Mouse (Mus musculus) cerebellum, adult 18-20 months (tissue): Measurements from ENCODE around the gene Glrx5.

ENCODE experiments used
- DNase-seq, 2 experiments: peaks; one replicate each; pipeline ENCODE4 v3.0.0; 2021

The Glrx5 gene

GRCm38 (mm10) chr12:105032147-105032831, at the start of gene Glrx5:
TSS of gene Glrx5 (plus strand) at chr12:105032688.
- DNase-seq, result peak; percentile 96 to 100

GRCm38 (mm10) chr12:104983476-104983875, 49.0 kb upstream of the Glrx5 start:
- no peak for DNase-seq

- DNase-seq, result no peak
These were observed 47.4 kb upstream of the Glrx5 start for GRCm38 (mm10) chr12:104985088-104985487.

GRCm38 (mm10) chr12:104986001-104986400, 46.5 kb upstream of the Glrx5 start:
- DNase-seq, result no peak

- no peak for DNase-seq
These were observed 45.7 kb upstream of the Glrx5 start for GRCm38 (mm10) chr12:104986781-104987180.

- DNase-seq, result no peak
These were observed 44.6 kb upstream of the Glrx5 start for GRCm38 (mm10) chr12:104987936-104988335.

GRCm38 (mm10) chr12:104990741-104991454, 41.6 kb upstream of the Glrx5 start:
- no peak for DNase-seq

- DNase-seq, result no peak
These were observed 40.3 kb upstream of the Glrx5 start for GRCm38 (mm10) chr12:104992123-104992741.

- DNase-seq, result no peak
These were observed 39.6 kb upstream of the Glrx5 start for GRCm38 (mm10) chr12:104992838-104993237.

GRCm38 (mm10) chr12:104995259-104995876, 37.1 kb upstream of the Glrx5 start:
- no peak for DNase-seq

- no peak for DNase-seq
These were observed 36.3 kb upstream of the Glrx5 start for GRCm38 (mm10) chr12:104996012-104996728.

GRCm38 (mm10) chr12:104997159-104997558, 35.3 kb upstream of the Glrx5 start:
- DNase-seq, result no peak

- DNase-seq, result no peak
These were observed 34.7 kb upstream of the Glrx5 start for GRCm38 (mm10) chr12:104997641-104998293.

- no peak for DNase-seq
These were observed 33.9 kb upstream of the Glrx5 start for GRCm38 (mm10) chr12:104998541-104998940.

- DNase-seq, result no peak
These were observed 33.3 kb upstream of the Glrx5 start for GRCm38 (mm10) chr12:104999171-104999570.

- DNase-seq, result no peak
These were observed 31.8 kb upstream of the Glrx5 start for GRCm38 (mm10) chr12:105000487-105001283.

- DNase-seq, result no peak
These were observed 31.2 kb upstream of the Glrx5 start for GRCm38 (mm10) chr12:105001317-105001716.

GRCm38 (mm10) chr12:105002340-105003132, 30.0 kb upstream of the Glrx5 start:
- DNase-seq, result no peak

- DNase-seq, result no peak
These were observed 29.3 kb upstream of the Glrx5 start for GRCm38 (mm10) chr12:105003158-105003557.

GRCm38 (mm10) chr12:105003715-105004114, 28.8 kb upstream of the Glrx5 start:
- DNase-seq, result no peak
